Mouse (Mus musculus) urinary bladder, postnatal 0 days (tissue): Measurements from ENCODE around the gene Cldn34c4. TPM values are rescaled to one million over a fixed set of nuclear protein-coding genes. Genes with fewer than 3 reads are reported as not detected.

ENCODE experiments used
- polyA plus RNA-seq: library from polyadenylated mRNA; unstranded; fragments of >200 nt; fragmentation: Nextera tagmentation; extraction: Ambion mirVana; gene quantifications from 2 replicates; pipeline ENCODE4 v1.2.1, GENCODE M21; 2015

Gene Cldn34c4
- not detected in 2 replicates for polyA plus RNA-seq

DNA sequence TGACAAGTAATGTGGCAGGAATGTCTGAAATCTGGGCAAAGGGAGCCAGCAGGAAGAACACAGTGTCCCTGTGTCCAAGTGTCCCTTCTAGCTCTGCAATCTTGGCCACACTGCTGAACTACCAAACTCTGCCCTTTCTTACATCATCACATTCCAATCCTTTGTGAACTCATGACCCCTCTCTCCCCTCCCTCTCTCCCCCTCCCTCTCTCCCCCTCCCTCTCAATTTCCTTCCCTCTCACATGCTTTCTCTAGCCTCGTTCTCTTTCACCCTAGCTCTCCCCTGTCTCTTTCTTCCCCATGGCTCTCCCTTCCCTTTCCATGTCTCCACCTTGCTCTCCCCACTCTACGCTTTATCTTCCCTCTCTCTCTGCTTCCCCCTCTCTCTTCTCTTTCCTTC is at the start of gene Cldn34c4:
Gene Cldn34c4, minus strand, starts transcription at position 101 of the 400 bp plus-strand sequence.

